Mouse (Mus musculus) brain, embryonic 14.5 days (tissue): Measurements from ENCODE around the gene Proser3.

Experiments
- CTCF ChIP-seq: fragments of 200-500 bp; IDR thresholded peaks from 2 replicates; pipeline ENCODE4 v1.5.1; 2012; ENCODE audit warnings: inconsistent platforms, mild to moderate bottlenecking, moderate library complexity, borderline replicate concordance; ENCODE audit not compliant: insufficient read depth, insufficient read length; ENCODE audit errors: extremely low read depth
- POLR2A ChIP-seq: fragments of 200-500 bp; IDR thresholded peaks from 2 replicates; pipeline ENCODE4 v1.6.1; 2012; ENCODE audit warnings: mild to moderate bottlenecking, inconsistent platforms, borderline replicate concordance; ENCODE audit not compliant: poor library complexity, insufficient read depth, insufficient read length, severe bottlenecking; ENCODE audit errors: extremely low read depth

- TF ChIP-seq CTCF (no peak), POLR2A (no peak)
Observed at GRCm38 (mm10) chr7:30599933-30600353, 47.8 kb upstream of the Proser3 start.
